Mouse (Mus musculus): ENCODE measurements at regions not wholly inside any gene's neighbourhood (a gene's known extent, or its start where the extent isn't known, plus 50 kb on each side); places are given as distances from the start of the nearest gene placed in this dataset.

DNA sequence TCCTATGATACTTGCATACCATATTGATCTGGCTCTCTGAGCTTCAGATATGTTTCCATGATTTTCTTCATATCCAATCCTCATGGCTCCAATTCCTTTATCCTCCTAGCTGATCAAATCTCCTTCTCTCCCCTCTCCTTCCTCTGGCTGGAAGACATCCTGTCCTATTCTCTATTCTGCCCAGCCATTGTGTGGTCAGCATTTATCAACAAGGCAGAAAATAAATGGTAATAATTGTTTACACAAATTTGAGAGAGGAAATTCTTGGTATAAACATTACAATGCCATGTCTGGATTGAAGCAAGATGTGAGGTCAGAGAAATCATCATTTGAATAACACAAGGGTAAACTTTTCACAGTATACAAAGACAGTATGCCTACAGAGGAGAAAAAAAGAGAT lies 158.2 kb downstream of the Naf1 start:
- Histone ChIP-seq H3K27ac (ENCODE audit: low read depth) (no peak overlapping the region), H3K36me3 (ENCODE audit: insufficient read depth) (no peaks in the 10 kb centered on the region), H3K9me3 (ENCODE audit: low read depth, low read length) (no peaks in the 10 kb centered on the region), H3K4me2 (no peak overlapping the region), H3K9ac (no peak overlapping the region), H3K4me3 (ENCODE audit: low read depth, low read length) (no peak overlapping the region), H3K4me1 (ENCODE audit: insufficient read depth) (no peaks in the 10 kb centered on the region), H3K27me3 (ENCODE audit: insufficient read depth, low read length) (no peaks in the 10 kb centered on the region)
- no peak for TF ChIP-seq CTCF (IDR thresholded peaks at IDR 0.05; ENCODE audit: low read depth)
- ATAC-seq (ENCODE audit: insufficient read depth) (no peak), DNase-seq (peak; percentile 1)

DNA sequence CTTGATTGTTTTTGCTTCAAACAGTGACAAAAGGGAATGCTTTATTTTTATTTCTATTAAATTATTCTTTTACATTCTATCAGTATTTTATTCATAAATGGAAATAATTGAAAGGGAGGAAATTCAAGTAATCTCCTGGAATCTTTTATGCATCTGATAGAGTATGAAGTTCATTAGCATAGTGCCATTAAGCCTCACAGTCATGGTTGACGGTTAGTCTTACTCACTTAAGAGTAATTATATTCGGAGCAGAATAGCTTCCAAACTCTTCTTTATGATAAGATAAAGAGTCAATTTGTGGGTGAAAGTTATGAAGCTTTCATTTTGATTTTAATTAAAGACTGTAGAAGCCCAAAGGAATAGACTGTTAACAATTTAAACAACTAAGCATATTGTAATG lies 172.8 kb downstream of the Naf1 start:
- Histone ChIP-seq H3K9me3 (ENCODE audit: low read depth, low read length) (no peaks in the 10 kb centered on the region), H3K4me3 (ENCODE audit: low read depth, low read length) (no peak overlapping the region), H3K4me1 (ENCODE audit: insufficient read depth) (no peaks in the 10 kb centered on the region), H3K27me3 (ENCODE audit: insufficient read depth, low read length) (no peaks in the 10 kb centered on the region), H3K9ac (no peak overlapping the region), H3K4me2 (no peak overlapping the region), H3K36me3 (ENCODE audit: insufficient read depth) (no peaks in the 10 kb centered on the region), H3K27ac (ENCODE audit: low read depth) (no peak overlapping the region)
- no peak for DNase-seq
- TF ChIP-seq CTCF (IDR thresholded peaks at IDR 0.05; ENCODE audit: low read depth) = no peak
- WGBS = 61% methylated on average over 2 of the region's 2 CpGs
- ATAC-seq (ENCODE audit: insufficient read depth) = no peak

DNA sequence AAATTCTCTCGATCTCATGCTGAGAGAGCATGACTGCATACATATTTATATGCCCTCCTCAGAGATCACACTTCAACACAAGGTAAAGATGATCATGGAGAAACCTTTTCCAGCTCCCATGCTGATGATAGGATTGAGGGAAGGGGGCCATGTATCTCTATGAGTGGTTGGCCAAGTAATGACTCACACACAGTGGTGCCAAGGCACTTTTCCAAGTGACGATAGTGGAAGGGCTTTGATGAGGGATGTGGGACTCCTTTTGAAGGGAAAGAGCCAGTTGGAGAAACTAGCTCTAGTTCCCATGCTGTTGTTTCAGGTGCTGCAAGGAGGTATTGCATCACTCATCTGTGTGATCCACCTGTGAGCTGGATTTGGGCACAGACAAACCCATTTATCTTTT lies 201.5 kb downstream of the Naf1 start:
- TF ChIP-seq CTCF (IDR thresholded peaks at IDR 0.05; ENCODE audit: low read depth) = no peak
- Histone ChIP-seq H3K27ac (ENCODE audit: low read depth) (no peak overlapping the region), H3K27me3 (ENCODE audit: insufficient read depth, low read length) (no peaks in the 10 kb centered on the region), H3K36me3 (ENCODE audit: insufficient read depth) (no peaks in the 10 kb centered on the region), H3K9ac (no peak overlapping the region), H3K4me2 (no peak overlapping the region), H3K9me3 (ENCODE audit: low read depth, low read length) (no peaks in the 10 kb centered on the region), H3K4me1 (ENCODE audit: insufficient read depth) (no peaks in the 10 kb centered on the region), H3K4me3 (ENCODE audit: low read depth, low read length) (no peak overlapping the region)
- DNase-seq (no peak), ATAC-seq (ENCODE audit: insufficient read depth) (no peak)
- 77% methylated on average over 2 of the region's 2 CpGs for WGBS

DNA sequence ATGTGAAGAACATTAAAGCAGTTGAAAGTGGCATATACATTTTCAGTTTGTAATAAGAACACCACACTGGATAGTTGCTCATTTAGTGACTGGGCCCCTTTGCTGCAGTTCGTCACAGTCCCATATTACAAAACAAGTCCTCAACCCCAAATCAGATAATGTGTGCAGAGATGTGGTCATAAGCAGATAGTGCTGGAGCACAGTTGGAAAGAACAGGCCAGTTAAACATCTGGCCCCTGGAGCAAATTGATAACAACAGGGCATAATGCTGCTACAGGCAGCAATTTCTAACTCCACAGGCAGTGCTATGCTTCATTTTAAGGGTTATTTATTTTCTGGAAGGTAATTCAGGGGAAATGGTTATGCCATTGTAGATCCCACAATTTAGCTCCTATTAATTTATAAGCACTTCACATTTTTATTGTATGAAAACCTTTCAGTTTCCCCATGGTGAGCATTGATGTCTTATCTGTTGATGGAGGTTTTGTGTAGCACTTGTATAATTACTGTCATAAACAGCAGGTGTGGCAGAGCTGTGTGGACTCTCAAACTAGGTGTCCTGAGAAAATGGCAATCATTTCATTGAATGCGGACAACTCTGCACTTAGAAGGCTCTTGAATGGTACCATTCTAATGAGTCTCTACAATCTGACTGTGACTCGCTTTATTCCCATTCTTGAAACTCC lies 208.2 kb downstream of the Naf1 start:
- TF ChIP-seq CTCF (IDR thresholded peaks at IDR 0.05; ENCODE audit: low read depth) = no peak
- Histone ChIP-seq H3K27ac (ENCODE audit: low read depth) (no peak overlapping the region), H3K36me3 (ENCODE audit: insufficient read depth) (no peaks in the 10 kb centered on the region), H3K4me3 (ENCODE audit: low read depth, low read length) (no peak overlapping the region), H3K9me3 (ENCODE audit: low read depth, low read length) (no peaks in the 10 kb centered on the region), H3K9ac (no peak overlapping the region), H3K27me3 (ENCODE audit: insufficient read depth, low read length) (no peaks in the 10 kb centered on the region), H3K4me2 (no peak overlapping the region), H3K4me1 (ENCODE audit: insufficient read depth) (no peaks in the 10 kb centered on the region)
- 83% methylated on average over 3 of the region's 3 CpGs for WGBS
- ATAC-seq (ENCODE audit: insufficient read depth) (no peak), DNase-seq (no peak)

GRCm38 (mm10) chr8:67086215-67087010 lies 226.4 kb downstream of the Naf1 start:
- 13% methylated on average over 1 of the region's 1 CpGs for WGBS
- no peak for TF ChIP-seq CTCF (IDR thresholded peaks at IDR 0.05; ENCODE audit: low read depth)
- no peak overlapping the region for H3K4me3 ChIP-seq (ENCODE audit: low read depth, low read length)
- no peak overlapping the region for H3K4me2 ChIP-seq
- H3K27ac ChIP-seq (ENCODE audit: low read depth) = no peak overlapping the region
- H3K27me3 ChIP-seq (ENCODE audit: insufficient read depth, low read length) = no peaks in the 10 kb centered on the region
- H3K9me3 ChIP-seq (ENCODE audit: low read depth, low read length) = no peaks in the 10 kb centered on the region
- H3K36me3 ChIP-seq (ENCODE audit: insufficient read depth) = no peaks in the 10 kb centered on the region
- no peaks in the 10 kb centered on the region for H3K4me1 ChIP-seq (ENCODE audit: insufficient read depth)
- no peak overlapping the region for H3K9ac ChIP-seq
- DNase-seq = no peak
- no peak for ATAC-seq (ENCODE audit: insufficient read depth)
